Mouse (Mus musculus) brain, adult 2 months (tissue): Measurements from ENCODE around the gene Ttc9.

ENCODE experiments used
- DNase-seq: peaks from one replicate; pipeline ENCODE4 v3.0.0; 2011; ENCODE audit warnings: low read depth, low spot score

Ttc9 gene

DNA sequence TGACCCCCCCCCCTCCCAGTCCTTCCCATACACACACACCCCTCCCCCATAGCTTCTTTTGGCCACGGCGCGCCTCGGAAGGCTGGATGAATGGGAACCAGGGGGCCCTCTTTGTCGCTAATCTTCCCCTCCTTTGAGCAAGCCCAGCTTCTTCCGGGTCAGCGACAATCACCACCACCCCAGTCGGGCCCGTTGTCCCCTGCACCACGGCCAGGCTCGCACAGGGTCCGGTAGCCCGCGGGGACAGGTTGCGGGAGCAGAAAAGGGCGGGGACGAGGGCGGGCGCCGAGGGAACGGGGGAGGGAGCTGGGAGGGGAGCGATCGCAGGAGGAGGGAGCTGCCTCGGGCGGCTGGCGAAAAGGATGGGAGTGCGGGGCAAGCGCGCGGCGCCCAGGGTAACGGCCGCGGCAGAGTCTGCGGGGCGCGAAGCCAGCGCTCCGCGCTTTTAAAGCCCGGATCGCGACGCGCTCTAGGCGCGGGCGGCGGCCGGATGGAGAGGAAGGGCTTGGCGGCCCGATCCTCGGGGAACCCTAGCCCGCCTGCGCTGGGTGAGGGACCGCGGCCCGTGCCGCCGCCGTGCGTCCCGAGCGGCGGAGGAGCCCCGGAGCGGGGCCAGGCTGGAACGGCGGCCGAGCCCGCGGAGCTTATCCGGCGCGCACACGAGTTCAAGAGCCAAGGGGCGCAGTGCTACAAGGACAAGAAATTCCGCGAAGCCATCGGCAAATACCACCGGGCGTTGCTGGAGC lies at the start of gene Ttc9:
Gene Ttc9 (plus strand): TSS at position 335 of the 746 bp plus-strand sequence.
- DNase-seq = peak; percentile 87

DNA sequence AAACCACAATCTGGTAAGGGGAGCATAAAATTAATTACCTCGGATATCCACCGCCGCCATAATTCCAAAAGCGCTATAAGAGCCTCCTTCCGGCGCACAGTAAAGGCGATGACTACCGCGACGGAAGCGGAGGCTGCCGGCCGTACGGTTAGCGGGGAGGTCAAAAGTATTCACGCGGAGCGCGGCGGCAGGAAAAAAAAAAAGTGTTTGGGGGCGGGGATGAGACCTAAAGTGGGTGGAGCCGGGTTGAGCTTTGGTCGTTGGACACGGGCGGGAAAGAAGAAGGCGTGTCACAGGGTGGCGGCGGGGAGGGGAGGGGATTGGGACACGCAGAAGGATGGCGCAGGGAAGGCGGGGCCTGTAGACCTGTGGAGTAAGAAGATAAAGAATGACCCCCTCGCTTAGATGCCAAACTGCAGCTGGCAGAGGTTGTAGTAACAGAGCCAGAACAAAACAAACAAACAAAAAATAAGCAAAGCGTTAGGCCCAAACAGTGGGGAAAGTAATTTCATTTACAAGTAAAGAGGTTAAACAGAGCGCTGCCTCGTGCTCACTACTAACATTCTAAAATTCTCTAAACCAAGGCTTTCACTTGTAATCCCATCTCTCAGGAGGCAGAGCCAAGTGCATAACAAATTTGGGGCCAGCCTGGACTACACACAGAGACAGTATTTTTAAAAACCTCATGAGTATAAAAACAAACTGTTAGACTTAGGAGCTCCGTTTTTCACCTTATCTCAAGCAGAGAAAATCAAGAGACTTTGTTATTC lies 36.0 kb upstream of the Ttc9 start, which contains the start of gene Med6:
Gene Med6 (minus strand): TSS at position 107 of the 770 bp plus-strand sequence.
- DNase-seq = peak; percentile 99

DNA sequence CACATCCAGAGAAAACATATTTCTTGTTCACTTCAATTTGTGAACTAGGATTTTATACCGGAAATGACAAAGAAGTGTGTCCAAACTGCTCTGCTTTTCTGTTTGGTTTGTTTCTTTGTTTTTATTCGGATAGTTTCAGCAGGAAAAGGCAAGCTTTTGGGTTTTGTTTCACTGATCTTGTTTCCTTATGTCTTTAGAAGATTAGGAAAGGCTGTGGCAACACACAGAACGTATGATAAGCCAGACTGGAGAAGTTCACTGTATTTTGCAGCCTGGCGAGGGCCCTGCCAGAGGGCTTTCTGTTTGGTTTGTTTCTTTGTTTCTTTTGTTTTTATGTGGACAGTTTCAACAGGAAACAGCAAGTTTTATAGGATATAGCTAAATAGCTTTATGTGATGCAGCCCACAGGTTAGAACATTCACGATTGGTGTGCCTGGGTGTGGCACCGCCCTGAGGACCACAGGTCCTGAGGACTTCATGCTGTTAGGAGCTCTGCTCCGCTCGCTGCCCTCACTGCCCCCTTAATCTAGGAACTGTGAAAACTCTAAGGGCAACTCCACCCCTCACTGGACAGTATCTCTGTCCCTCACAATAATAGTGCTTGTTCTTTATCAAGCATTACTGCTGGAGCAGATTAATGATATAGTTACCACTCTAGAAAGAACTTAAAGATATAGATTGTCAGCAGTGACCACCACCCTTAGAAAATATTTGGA lies 34.3 kb upstream of the Ttc9 start:
- DNase-seq = no peak

DNA sequence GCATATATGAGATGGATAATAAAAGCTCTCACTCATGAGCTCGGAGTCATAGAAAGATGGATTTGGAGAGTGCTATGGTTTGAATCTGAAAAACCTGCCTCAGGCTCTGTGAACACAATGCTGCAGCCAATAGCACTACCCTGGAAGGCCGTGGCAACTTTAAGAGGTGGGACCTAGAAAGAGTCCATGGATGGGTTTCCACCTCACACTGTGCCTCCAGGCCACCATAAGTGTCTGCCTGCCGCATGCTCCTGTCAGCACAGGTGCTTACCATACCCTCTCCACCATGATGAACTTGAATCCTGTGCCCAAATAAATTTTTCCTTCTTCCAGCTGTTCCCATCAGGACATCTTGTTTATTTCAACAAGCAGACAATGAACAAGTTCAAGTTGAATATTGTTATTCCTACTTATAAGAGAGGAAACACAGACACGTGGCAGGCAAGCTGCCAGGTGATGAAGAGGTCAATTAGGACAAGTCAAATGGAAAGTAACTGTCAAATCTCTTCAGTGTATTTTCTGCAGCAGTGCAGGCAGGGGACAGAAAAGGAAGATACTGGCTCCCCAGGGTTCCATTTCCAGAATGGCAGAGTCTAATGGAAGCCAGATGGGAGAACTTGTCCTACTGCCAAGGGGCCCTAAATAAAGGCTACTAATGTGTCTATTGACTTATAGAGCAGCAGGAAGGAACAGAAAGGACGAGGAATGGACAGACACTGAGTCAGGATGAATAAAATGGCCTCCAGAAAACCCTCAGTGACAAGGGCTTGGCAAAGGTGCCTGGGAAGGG lies 25.9 kb upstream of the Ttc9 start:
- DNase-seq = no peak

DNA sequence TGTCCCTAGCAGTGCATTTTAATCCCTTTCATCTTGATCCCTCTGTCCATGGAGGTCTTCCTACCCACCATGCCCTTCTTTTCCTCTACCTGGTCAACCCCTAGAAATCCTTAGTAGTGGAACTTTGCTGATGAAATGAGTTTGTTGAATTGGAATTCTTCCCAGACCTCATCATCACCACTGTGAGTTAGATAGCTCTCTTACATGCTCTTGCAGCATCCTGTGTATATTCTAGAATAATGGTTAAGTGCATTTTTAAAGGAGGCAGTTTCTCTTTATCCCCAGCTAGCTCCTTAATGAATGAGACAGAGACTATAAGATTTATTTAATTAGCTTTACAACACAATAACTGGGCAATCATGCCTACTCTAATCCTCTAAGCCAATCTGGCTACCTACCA lies 21.6 kb upstream of the Ttc9 start:
- no peak for DNase-seq

DNA sequence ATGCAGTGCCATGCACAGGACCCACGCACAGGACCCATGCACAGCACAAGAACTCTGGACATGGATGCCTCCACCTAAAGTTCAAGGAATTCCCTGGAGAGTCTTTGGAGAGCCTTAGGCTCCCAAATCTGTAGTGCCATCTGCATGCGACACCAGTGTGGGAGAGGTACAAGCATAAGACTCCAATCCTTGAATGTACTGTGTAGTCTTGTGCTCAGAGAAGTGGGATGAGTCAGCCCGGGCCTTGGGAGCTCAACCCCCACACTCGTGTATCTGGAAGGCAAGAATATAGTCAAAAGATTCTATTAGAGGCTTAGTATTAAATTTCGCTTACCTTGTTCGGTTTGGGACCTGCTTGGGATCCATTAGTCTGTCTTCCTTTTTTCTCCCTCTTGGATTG lies 15.2 kb upstream of the Ttc9 start:
- peak; percentile 81 for DNase-seq

DNA sequence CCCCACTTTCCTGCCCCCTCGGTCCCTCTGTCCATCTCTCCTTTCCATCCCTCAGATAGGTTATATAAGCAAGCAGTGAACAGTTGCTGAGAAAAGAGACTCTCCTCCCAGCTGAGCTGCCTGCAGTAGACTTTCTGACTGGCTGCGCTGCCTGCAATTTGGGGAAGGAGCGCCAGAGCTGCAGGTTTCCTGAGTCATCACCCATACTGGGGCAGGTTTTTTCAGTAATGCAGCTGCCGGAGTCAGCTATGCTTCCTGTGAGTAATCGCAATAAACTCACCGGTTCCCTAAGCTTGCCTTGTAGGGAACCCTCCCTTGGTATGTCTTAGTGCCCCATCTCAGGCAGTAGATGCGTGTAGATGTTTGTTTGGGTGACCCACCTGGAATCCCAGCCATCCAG lies 14.1 kb upstream of the Ttc9 start:
- DNase-seq = peak; percentile 91

DNA sequence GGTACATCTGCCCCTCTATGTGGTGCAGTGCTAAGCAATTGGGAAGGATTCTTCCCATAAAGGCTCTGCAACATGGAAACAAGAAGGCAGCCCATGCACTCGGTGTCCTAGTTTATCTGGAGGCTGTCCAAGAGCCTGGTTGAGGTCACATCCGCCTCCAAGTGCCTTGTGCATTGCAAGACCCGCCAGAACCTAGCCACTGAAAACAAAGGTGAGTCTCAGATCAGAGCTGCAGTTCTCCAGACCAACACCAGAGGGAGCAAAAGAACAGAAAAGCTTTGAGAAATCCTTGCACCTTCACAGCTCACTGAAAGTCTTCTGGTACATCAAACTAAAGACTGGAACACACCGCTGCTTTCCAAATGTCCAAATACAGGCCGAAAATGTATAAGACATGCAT lies 11.7 kb upstream of the Ttc9 start:
- peak; percentile 85 for DNase-seq

DNA sequence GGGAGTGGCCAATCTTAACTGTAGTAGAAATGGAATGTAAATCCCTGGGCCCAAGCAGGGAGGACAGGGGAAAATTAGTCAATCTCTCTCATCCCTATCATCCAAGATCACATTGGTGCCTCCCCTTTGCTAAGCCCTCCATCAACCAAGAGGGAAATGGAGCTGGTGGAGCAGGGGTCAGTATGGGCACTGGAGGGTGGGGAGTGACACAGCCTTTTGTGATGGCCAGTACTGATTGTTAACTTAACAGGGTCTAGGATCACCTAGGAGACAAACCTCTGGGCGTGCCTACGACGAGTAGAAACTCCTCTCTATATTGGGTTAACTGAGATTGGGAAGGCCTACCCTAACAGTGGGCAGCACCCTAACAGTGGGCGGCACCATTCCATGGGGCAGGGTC lies 7.7 kb upstream of the Ttc9 start:
- no peak for DNase-seq

DNA sequence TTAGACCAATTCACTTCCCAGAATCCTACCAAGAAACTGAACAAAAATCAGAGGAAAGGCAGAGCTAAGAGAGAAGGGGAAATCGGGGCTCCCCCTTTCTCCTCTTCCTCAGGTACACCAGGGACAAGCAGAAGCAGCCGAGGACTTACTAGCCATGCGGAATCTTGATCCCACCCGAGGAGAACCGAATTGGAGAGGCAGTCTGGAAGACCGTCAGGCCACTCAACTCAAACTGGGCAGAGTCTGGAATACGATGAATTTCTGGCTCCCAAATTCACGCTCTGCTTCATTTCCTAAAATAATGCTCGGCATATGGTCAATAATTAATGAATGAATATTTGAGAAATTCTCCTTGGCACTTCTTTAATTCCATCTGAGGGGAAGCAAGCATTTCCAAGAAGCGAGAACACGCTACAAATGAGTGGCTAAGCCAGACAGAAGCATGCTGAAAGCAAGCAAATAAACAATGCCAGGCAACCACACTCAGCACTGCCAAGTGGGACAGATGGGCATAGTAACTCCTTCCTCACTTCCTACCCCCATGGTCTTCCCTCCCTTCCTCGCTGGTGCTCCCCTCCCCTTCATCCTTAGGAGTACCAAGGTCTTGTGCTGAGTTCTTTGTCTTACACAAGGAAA lies 4.7 kb upstream of the Ttc9 start:
- peak; percentile 84 for DNase-seq

DNA sequence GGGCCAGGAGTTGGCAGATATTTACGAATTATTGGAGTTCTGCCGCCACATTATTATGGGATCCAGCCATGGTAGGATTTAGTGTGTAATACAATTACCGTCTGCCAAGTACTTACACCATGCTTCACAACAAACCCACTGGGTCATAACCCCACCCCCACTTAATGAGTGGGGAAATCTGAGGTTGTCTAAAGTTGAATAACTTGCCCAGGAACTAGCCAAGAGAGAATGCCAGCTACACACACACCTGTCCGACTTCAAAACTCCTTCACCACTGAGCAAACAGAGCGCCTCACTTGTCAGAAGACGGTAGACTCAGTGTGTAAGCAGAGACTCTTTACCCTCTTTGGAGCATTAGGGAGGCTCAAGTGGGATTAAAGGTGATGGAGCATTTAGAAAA lies 3.6 kb upstream of the Ttc9 start:
- DNase-seq = no peak

DNA sequence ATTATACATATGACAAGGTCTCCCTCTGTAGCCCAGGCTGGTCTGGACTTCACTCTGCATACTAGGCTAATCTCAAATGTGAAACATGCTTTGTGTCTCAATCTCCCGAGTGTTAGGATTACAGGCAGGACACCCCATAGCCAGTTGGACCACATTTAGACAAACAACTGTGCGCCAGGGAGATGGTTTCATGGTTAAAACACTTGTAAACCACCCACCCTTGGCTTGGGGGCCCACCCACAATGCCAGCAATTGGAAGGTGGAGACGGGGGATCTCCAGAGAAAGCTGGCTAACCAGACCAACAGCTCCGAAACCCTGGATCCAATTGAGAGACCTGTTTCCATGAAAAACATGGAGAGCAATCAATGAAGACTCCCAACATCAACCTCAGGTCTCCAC lies 3.0 kb upstream of the Ttc9 start:
- no peak for DNase-seq

DNA sequence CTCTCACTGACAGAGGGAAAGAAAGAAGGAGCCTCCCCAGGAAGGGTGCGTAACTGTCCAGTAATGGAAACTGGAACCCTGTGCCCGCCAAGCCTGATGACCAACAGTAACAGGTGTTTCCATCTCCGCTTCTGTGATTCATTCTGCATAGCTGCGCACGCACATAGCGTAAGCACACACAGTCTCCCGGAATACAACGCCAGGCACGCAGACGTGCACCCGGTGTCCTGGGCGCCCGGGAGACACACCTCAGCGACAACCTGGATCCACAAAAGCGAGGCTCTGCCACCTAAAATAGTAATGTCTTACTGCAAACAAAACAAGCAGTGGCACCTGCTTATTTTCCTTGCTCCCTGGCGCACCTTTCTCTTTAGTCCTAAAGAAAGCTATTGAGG lies 532 bp upstream of the Ttc9 start:
- DNase-seq = peak; percentile 92

DNA sequence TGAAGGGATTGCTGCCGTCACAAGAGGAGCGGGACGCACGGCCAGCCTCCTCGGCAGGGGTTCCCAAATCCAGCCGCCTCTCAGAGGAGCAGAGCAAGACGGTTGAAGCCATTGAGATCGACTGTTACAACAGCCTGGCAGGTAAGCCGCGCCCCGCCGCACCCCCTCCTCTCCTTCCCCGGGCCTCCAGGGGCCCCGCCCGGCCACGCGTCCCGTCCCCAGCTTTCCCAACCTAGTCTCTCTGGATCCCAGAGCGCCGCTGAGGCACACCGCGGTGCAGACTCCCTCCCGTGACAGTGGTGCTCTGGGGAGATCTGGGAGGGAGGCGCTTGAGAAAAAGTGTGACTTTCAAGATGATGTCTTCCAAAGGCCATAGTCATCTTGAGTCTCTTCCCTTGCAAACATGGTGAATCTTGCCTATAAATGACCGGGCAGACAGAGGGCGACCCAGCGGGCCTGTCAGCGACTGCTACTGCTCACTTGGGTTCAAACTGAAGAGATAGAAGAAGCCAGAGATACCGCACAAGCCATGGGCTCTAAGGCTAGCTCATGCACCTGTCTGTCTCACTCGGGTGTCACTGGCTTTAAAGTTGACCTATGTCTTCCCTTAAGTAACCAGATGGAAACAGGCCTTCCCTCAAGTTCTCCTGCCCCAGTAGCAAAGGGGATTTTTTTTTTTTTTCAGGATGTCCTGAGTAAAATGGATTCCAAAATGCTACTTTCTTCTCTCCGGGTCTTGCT lies 782 bp downstream of the Ttc9 start:
- DNase-seq = peak; percentile 59

DNA sequence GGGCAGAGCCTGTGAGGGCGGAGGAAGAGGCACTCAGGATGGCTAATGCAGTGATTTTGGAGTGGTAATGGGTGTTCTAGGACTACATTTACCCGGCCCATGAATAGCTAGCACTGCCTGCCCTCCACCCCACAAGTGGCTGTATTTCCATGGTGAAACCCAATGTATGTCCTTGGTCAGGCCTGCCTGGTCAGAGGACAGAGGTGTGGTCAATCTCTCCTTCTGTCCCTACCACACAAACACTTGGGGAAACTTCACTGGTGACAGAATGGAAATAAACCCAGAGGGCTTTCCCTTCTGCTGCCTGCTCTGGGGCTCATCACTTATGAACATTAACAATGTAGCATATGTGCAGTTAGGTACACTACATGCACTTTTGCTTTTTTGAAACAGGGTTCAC lies 2.2 kb downstream of the Ttc9 start:
- DNase-seq = no peak

DNA sequence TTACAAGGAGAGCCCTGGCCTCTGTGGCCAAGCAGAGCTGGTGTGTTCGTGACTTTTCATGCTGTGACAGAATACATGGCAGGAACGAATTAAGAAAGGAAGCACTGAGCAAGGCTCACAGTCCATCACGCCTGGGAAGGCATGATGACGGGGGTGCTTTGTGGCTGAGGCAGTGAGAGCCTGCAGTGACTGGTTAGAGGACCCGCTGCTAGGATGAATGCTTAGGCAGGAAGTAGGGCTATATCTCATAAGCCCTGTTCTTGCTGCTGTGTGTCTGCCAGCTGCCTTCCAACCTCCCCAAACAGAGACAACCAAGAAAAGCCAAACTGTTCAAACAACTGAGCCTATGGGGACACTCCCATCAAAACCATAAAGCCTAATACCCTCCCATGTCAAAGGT lies 9.6 kb downstream of the Ttc9 start:
- DNase-seq = no peak

DNA sequence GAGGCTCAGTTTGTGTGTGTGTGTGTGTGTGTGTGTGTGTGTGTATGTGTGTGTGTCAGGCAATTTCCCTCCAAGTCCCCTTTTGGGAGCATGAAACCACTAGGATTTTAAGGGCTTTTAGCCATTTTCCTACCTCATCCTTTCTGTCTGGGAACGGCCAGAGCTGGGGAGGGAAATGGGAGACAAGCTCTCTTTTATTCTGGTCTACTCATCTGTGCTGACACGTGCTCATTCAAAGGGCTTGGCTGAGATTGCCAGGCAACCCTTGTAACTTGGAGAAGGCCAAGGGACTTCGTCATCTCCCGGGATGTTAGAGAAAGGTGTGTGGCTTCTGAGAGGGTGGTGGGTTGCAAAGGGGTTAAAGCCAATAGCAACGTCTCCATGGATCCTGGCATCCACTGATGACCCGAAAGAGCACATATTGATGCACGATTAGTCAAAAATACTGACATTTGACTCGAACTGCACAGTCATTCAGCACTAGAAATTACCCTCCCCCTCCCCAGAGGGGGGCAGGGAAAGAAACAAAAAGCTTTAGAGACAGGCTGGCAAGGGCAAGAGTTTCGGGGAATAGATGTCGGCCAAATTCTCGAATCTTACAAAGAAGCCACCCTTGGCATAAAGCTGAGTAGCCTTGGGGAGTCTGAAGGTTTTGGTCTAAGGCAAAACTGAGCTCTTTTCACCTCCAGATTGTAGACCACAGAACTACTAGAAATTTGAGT lies 11.5 kb downstream of the Ttc9 start:
- peak; percentile 71 for DNase-seq

DNA sequence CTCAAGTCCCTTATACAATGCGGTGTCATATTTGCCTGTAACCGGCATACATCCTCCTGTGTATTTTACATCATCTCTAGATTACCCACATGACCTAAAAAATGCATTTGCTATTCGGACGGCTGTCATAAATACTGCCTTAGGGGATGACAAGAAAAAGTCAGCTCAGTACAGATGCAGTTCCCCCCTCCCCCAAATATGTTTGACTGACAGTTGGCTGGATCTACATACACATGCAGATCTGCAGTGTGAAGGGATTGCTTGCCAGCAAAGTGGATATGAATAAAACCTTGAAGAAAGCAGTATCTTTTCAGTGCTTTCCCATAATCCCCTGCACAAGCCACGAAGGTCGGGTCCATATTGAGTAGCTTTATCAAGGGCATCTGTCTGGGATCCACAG lies 15.8 kb downstream of the Ttc9 start:
- DNase-seq = no peak

DNA sequence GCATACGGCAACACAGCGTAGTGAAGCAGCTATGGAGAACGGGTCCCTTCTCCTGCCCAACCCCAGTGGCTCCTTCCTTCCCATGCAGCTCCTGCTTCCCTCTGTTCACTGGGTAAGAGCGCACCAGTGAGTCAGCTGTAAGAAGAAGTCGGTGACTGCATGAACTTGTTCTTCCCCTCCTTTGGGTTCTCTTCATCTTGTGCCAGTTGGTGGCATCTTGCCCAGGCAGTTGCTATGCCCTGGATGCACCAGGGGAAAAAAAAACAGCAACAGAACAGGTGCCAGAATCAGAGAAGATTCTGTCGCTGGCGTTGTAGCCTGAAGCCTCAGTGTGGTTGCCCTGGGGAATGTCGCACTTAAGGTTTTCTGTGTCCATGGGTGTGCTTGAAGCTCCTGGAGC lies 22.3 kb downstream of the Ttc9 start:
- peak; percentile 75 for DNase-seq

DNA sequence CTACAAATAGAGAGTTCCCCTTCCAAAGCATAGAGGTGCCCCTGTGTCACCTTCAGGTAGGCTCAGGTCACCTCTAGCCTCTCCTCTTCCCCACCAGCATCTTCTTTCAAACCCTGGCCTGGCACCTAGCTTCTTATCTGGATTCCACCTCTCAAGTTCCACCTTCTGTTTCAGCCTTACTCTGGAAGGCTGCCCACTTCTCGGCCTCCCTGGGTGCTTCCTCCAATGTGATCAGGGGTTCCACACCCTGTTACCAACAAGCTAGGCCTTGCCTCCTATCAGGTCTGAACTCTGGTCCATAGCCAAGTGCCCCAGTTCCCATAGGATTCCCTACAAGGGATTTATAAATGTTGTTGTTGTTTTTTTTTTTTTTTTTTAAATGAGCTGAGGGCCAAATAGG lies 26.3 kb downstream of the Ttc9 start:
- DNase-seq = no peak
